Mouse (Mus musculus): ENCODE measurements at regions not wholly inside any gene's neighbourhood (a gene's known extent, or its start where the extent isn't known, plus 50 kb on each side); places are given as distances from the start of the nearest gene placed in this dataset.

- Histone ChIP-seq H3K9me3 (ENCODE audit: control insufficient read depth, low read length) (no peaks in the 10 kb centered on the region), H3K4me1 (ENCODE audit: control insufficient read depth) (no peaks in the 10 kb centered on the region), H3K36me3 (ENCODE audit: control insufficient read depth) (no peaks in the 10 kb centered on the region), H3K27me3 (ENCODE audit: control insufficient read depth) (no peaks in the 10 kb centered on the region), H3K4me3 (replicated peaks) (no peak overlapping the region)
- TF ChIP-seq GATA1 (IDR thresholded peaks at IDR 0.05; ENCODE audit: low read length), result no peak
- TF ChIP-seq TAL1 (IDR thresholded peaks at IDR 0.05; ENCODE audit: low read length), result no peak
These were observed 122.3 kb upstream of the C1qtnf7 start for GRCm38 (mm10) chr5:43392908-43393545.

- no peaks in the 10 kb centered on the region for H3K36me3 ChIP-seq (ENCODE audit: control insufficient read depth)
- no peaks in the 10 kb centered on the region for H3K27me3 ChIP-seq (ENCODE audit: control insufficient read depth)
- H3K4me1 ChIP-seq (ENCODE audit: control insufficient read depth), result no peaks in the 10 kb centered on the region
- H3K9me3 ChIP-seq (ENCODE audit: control insufficient read depth, low read length), result no peaks in the 10 kb centered on the region
- no peak overlapping the region for H3K4me3 ChIP-seq (replicated peaks)
- TF ChIP-seq TAL1 (IDR thresholded peaks at IDR 0.05; ENCODE audit: low read length) (no peak), GATA1 (IDR thresholded peaks at IDR 0.05; ENCODE audit: low read length) (no peak)
These were observed 98.1 kb upstream of the C1qtnf7 start for GRCm38 (mm10) chr5:43417259-43417658.

GRCm38 (mm10) chr5:43422815-43423687 is 92.3 kb upstream of the C1qtnf7 start:
- no peak for TF ChIP-seq TAL1 (IDR thresholded peaks at IDR 0.05; ENCODE audit: low read length)
- no peak for TF ChIP-seq GATA1 (IDR thresholded peaks at IDR 0.05; ENCODE audit: low read length)
- Histone ChIP-seq H3K4me3 (replicated peaks) (no peak overlapping the region), H3K9me3 (ENCODE audit: control insufficient read depth, low read length) (no peaks in the 10 kb centered on the region), H3K27me3 (ENCODE audit: control insufficient read depth) (no peaks in the 10 kb centered on the region), H3K4me1 (ENCODE audit: control insufficient read depth) (no peaks in the 10 kb centered on the region), H3K36me3 (ENCODE audit: control insufficient read depth) (no peaks in the 10 kb centered on the region)

GRCm38 (mm10) chr5:43424551-43425257 is 90.6 kb upstream of the C1qtnf7 start:
- no peak for TF ChIP-seq GATA1 (IDR thresholded peaks at IDR 0.05; ENCODE audit: low read length)
- Histone ChIP-seq H3K4me1 (ENCODE audit: control insufficient read depth) (no peaks in the 10 kb centered on the region), H3K27me3 (ENCODE audit: control insufficient read depth) (no peaks in the 10 kb centered on the region), H3K4me3 (replicated peaks) (no peak overlapping the region), H3K9me3 (ENCODE audit: control insufficient read depth, low read length) (no peaks in the 10 kb centered on the region), H3K36me3 (ENCODE audit: control insufficient read depth) (no peaks in the 10 kb centered on the region)

DNA sequence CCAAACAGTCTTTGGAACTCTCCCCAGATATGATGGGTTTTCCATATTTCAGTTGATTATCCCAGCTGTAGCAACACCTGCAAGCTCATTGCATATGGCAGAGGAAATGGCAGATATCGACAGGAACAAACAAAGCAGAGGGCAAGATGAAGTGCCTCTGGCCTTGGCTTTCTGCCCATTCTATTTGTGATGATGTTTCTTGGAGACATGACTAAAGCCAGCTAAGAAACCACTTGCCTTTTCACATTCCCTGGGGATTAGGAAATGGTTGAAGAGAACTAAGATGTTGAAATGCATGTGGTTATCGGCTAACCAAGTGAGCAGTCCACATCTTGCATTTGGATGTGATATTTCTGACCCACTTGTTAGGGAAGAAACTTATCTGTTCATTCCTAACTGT is 82.0 kb upstream of the C1qtnf7 start:
- no peaks in the 10 kb centered on the region for H3K36me3 ChIP-seq (ENCODE audit: control insufficient read depth)
- TF ChIP-seq GATA1 (IDR thresholded peaks at IDR 0.05; ENCODE audit: low read length) (no peak), TAL1 (IDR thresholded peaks at IDR 0.05; ENCODE audit: low read length) (no peak)
- H3K4me3 ChIP-seq (replicated peaks), result no peak overlapping the region
- no peaks in the 10 kb centered on the region for H3K27me3 ChIP-seq (ENCODE audit: control insufficient read depth)
- no peaks in the 10 kb centered on the region; the same call in 1 of the 2 replicates for H3K9me3 ChIP-seq (ENCODE audit: control insufficient read depth, low read length)
- H3K4me1 ChIP-seq (ENCODE audit: control insufficient read depth), result no peaks in the 10 kb centered on the region

DNA sequence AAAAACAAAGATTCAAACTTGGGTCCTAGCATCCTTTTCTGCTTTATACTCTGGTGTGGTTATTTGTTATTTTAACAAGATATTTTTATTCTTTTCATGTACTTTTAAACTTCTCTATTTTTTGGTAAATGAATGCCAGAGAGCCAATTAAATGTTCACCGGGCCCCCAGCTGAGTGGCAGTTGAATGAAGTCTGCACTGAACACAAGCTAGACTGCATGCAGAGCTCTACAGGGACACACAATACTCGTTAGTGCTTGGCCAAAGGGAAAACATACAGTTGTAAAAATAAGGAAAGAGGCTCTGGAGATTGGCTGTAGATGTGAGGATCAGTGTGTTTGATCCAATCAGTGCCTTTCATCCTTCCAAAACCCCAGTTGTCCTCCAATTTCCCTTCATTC is 76.1 kb upstream of the C1qtnf7 start:
- Histone ChIP-seq H3K27me3 (ENCODE audit: control insufficient read depth) (no peaks in the 10 kb centered on the region), H3K9me3 (ENCODE audit: control insufficient read depth, low read length) (no peaks in the 10 kb centered on the region; the same call in 1 of the 2 replicates), H3K36me3 (ENCODE audit: control insufficient read depth) (no peaks in the 10 kb centered on the region), H3K4me3 (replicated peaks) (no peak overlapping the region), H3K4me1 (ENCODE audit: control insufficient read depth) (no peaks in the 10 kb centered on the region)
- TF ChIP-seq TAL1 (IDR thresholded peaks at IDR 0.05; ENCODE audit: low read length) (no peak), GATA1 (IDR thresholded peaks at IDR 0.05; ENCODE audit: low read length) (no peak)

DNA sequence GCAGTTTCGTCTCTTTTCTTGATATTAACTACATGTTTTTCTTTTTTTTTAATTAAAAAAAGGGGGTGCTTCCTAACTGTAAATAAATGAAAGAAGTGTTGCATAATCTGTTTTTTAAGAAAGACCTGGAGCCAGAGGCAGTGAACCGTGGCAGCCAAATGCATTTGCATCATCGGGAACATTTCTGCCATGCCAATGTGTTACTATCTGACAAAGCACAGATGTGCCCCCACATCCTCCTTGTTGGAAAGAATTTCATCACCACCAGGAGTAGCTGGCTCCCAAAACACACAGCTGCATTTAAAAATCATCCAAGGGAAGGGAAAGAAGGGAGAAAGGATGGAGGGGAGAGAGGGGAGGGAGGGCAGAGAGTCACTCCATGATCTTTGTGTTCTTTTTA is 74.0 kb upstream of the C1qtnf7 start:
- Histone ChIP-seq H3K9me3 (ENCODE audit: control insufficient read depth, low read length) (no peaks in the 10 kb centered on the region; the same call in 1 of the 2 replicates), H3K4me1 (ENCODE audit: control insufficient read depth) (no peaks in the 10 kb centered on the region), H3K36me3 (ENCODE audit: control insufficient read depth) (no peaks in the 10 kb centered on the region), H3K4me3 (replicated peaks) (no peak overlapping the region), H3K27me3 (ENCODE audit: control insufficient read depth) (no peaks in the 10 kb centered on the region)
- TF ChIP-seq GATA1 (IDR thresholded peaks at IDR 0.05; ENCODE audit: low read length) (no peak), TAL1 (IDR thresholded peaks at IDR 0.05; ENCODE audit: low read length) (no peak)

DNA sequence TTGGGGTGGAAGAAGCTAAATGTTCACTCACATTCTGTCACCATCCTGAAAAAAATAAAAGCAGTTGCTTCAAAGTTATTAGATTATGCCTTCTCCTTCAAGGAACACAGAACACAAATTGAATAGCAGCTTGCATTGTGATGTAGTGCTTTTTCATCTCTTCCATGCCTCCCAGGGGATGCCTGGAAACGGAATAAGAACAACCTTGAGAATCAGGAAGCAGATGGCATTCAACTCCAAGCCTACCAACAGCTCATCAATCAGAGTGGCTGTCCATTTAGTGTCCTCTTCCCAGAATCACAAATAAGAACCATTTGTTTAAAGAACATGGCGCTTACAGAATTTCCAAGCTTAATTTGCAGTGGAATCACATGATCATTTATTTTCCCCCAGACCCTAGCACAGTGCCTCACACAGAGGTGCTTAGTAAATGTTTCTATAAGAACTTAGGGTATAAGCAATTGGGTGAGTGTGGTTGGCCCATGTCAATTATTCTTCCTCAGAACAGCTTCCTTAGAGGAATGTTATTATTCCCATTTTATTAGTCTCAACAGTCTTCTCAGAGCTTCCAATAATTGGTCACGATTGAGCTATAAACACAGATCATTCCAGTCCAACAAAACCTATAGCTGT is 70.6 kb upstream of the C1qtnf7 start:
- TF ChIP-seq GATA1 (IDR thresholded peaks at IDR 0.05; ENCODE audit: low read length) (no peak), TAL1 (IDR thresholded peaks at IDR 0.05; ENCODE audit: low read length) (no peak)
- Histone ChIP-seq H3K4me1 (ENCODE audit: control insufficient read depth) (no peaks in the 10 kb centered on the region), H3K4me3 (replicated peaks) (no peak overlapping the region), H3K36me3 (ENCODE audit: control insufficient read depth) (no peaks in the 10 kb centered on the region), H3K27me3 (ENCODE audit: control insufficient read depth) (no peaks in the 10 kb centered on the region), H3K9me3 (ENCODE audit: control insufficient read depth, low read length) (no peaks in the 10 kb centered on the region)

GRCm38 (mm10) chr5:43445620-43446019 is 69.7 kb upstream of the C1qtnf7 start:
- H3K4me1 ChIP-seq (ENCODE audit: control insufficient read depth), result no peaks in the 10 kb centered on the region
- no peaks in the 10 kb centered on the region for H3K9me3 ChIP-seq (ENCODE audit: control insufficient read depth, low read length)
- H3K27me3 ChIP-seq (ENCODE audit: control insufficient read depth), result no peaks in the 10 kb centered on the region
- H3K4me3 ChIP-seq (replicated peaks), result no peak overlapping the region
- H3K36me3 ChIP-seq (ENCODE audit: control insufficient read depth), result no peaks in the 10 kb centered on the region
- TF ChIP-seq TAL1 (IDR thresholded peaks at IDR 0.05; ENCODE audit: low read length) (no peak), GATA1 (IDR thresholded peaks at IDR 0.05; ENCODE audit: low read length) (no peak)

Measured in erythroblast, embryonic 14.5 days (primary cell).